Mouse (Mus musculus) kidney, adult 2 months (tissue): ENCODE measurements around the gene Vamp5.

Experiments
- CTCF ChIP-seq: fragments of 200-500 bp; conservative IDR thresholded peaks from 2 replicates; pipeline ENCODE4 v1.5.1; 2011; ENCODE audit warnings: low read depth, mild to moderate bottlenecking, control low read depth, low read length, moderate library complexity, mixed read lengths; ENCODE audit not compliant: insufficient read depth, insufficient read length
- POLR2A ChIP-seq: fragments of 200-500 bp; IDR thresholded peaks from one replicate; pipeline ENCODE4 v1.6.1; 2011; ENCODE audit warnings: low read depth, low read length, control low read depth

DNA sequence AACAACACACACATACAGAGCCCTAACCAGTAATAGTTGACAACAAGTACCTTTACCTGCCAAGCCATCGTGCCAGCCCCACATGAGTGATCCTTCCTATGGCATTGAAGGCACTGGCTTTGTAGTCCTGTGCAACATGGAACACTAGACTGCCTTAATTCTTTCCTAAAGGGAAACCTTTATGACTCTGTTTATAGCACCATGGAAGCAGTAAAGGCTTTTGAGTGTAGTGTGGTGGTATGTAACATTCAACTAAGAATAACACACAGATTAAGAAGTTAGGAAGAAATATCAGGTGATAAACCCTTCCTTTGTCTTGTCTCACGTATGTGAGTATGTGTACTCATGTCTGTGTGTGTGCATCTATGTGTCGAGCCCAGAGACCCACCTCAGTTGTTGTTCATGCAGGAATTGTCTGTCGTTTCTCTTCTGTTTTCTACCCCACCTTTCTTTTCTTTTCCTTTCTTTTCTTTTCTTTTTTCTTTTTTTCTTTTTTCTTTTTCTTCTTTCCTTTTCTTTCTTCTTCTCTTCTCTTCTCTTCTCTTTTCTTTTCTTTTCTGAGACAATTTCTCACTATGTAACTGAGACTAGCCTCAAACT, 13.3 kb downstream of the Vamp5 start, which contains the start of gene Rnf181:
- TF ChIP-seq POLR2A (no peak), CTCF (no peak)
